Mouse (Mus musculus) gastrocnemius, postnatal 14 days (tissue): ENCODE measurements around the gene Lhx1. TPM values are rescaled to one million over a fixed set of nuclear protein-coding genes. Genes with fewer than 3 reads are reported as not detected.

Source experiments
- DNase-seq: peaks from one replicate; pipeline ENCODE4 v3.0.0; 2021; ENCODE audit warnings: mixed read lengths
- intact Hi-C: fragments of 180-260 bp; cut with DNase I; formaldehyde crosslinking; loops from one replicate; pipeline ENCODE4 v1.15.1; 2025; ENCODE audit warnings: low total_unique reads
- total RNA-seq, 2 experiments: library from RNA; stranded (reverse); gene quantifications; 2 replicates each; pipeline ENCODE4 v1.2.3; 2021

Gene Lhx1
- total RNA-seq, 2 experiments from 2014 or later: not detected

DNA sequence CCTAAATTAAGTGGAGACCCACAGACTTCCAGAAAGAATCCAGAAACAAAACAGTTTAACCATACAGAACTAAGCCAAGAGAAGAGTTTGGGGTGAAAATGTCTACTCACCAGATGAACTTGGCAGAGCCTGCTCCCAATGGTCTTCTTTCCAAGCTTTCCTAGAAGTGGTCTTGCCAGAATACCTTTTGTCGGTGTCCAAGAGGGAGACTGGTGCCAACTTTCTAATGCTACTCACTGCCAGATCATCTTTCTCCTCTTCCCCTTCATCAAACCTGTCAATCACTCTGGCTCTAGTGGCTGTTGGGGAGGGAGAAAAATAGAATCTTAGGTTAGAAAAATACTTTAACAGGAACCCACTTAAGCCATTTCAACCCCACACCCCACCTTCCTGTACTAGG is 13.3 kb downstream of the Lhx1 start:
- DNase-seq: no peak
- intact Hi-C loops: no loop called here

DNA sequence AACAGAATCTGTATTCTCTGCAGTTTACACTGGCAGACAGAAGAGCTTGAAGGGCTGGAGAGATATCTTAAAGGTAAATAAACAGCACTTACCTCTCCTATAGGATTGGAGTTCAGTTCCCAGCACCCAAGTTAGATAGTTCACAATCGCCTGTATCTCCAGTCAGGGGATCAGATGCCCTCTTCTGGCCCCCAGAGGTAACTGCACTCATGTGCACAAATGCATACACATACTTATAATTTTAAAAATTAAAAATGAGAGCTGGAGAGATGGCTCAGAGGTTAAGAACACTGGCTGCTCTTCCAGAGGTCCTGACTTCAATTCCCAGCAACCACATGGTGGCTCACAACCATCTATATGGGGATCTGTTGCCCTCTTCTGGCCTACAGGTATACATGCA is 21.0 kb downstream of the Lhx1 start:
- intact Hi-C loops: no loop called here
- DNase-seq: no peak

DNA sequence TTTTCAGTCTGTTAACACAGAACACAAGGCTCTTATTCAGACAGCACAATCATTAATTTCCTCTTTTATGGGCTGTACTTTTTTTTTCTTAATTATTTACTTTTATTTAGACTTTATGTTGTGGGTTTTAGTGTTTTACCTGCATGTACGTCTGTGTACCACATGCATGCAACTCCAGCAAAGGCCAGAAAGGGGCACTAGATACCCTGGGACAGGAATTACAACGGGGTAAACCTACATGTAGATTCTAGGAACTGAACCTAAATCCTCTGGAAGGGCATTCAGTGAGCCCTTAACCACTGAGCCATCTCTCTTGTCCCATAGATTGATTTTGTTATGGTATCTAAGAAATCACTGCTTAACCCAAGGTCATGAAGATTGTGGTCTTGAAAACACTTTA is 27.4 kb downstream of the Lhx1 start:
- no peak for DNase-seq
- intact Hi-C loops: no loop called here

DNA sequence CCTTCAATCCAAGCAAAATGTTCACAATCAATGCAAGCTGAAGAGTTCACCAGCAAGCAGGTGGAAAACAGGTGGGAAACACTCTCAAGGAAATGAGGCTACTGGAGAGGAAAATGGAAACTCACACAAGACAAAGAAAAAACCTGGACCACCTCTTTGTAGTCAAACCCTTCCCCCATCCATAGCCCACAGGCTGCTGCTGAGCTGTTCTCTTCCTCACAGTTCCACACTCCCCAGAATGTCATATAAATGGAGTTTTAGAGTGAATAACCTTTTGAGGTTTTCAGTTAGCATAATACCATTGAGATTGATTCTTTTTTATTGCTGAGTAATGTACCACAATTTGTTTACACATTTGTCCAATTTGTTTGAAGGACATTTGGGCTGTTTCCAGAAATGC is 28.4 kb downstream of the Lhx1 start:
- no peak for DNase-seq
- intact Hi-C loops: no loop called here

DNA sequence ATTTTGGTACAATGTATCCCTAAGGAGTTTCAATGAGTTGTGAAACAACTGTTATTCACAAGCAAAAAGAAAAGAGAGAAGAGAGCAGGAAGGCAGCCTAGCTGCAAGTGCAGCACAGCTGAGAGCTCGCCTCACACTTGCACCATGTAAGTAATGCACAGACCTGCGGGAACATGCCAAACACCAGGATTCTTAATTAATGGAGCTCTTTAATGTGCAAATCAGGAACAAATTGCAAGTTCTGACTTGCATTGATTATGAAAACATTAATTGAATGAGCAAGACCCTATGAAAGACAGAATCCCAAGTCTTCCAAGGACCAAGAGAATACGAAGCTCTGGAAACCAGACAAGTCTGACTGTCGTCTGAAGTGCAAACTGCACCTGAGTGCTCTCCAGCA is 29.6 kb downstream of the Lhx1 start:
- DNase-seq: no peak
- intact Hi-C loops: no loop called here

DNA sequence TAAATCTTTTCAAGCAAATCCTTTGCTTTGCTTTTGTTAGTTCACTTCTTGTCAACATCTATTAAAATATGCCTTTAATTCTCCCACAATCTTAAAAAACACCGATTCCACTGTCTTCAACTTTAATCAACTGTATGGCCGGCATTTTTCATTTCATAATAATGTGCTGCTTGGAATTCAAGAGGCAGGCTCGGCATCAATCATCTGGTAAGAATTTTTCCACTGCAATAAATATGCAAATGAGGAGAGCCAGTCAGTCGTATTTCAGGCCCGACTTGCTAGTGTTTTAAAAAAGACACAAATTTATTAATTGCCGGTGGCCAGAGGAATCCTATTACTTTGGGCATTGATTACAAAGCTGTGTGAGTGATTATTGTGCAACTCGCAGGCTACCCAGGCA is 43.7 kb downstream of the Lhx1 start:
- DNase-seq: no peak
- intact Hi-C loops: no loop called here

DNA sequence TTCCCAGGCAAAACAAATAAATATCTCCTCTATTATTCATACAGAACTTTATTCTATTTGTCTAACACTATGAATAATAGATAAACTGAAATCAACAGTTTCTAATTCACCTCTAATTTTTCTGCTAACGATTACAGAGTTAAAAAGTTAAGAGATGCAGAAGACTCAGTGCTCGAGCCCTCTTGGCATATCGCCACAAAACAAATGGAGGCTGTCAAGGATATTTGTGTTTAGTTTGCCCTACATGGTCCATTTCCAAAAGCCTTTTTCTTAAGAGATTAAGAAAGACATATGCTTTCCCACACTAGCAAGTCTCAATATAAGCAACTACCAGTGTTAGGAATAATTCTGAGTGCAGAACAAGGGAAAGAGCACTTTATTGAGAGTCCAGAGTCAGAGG is 44.9 kb downstream of the Lhx1 start:
- DNase-seq: no peak
- intact Hi-C loops: no loop called here

DNA sequence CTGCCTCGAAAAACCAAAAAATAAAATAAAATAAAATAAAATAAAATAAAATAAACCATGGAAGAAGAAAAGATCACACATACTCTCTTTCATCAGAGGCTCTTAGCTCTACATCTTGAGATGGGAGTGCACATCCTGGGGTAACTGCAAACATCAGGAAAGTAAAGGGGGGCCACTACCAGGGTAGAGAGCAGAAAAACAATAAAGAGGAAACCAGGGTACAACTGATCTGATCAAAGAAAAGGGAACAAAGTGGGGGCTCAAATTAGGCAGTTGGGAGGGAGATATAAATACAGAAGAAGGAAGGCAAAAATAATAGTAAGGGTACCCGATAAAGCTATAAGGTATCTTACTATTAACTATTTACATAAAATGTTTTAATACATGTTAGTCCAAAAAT is 48.7 kb downstream of the Lhx1 start:
- DNase-seq: no peak
- intact Hi-C loops: no loop called here

DNA sequence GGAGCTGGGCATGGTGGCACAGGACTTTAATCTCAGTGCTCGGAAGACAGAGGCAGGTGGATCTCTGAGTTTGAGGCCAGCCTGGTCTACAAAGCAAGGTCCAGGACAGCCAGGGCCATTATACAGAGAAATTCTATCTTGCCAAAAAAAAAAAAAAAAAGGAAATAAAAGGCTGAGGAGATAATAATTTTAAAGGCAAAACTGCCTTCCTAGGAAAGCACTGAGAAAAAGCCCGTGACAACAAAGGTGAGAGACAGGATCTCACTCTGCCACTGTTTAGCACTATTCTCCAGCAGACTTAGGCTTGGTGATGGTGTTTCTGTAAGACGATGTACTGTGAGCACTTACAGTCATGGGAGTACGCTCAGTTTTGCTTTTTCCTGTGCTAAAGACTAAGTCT is 49.3 kb downstream of the Lhx1 start:
- DNase-seq: no peak
- intact Hi-C loops: no loop called here

DNA sequence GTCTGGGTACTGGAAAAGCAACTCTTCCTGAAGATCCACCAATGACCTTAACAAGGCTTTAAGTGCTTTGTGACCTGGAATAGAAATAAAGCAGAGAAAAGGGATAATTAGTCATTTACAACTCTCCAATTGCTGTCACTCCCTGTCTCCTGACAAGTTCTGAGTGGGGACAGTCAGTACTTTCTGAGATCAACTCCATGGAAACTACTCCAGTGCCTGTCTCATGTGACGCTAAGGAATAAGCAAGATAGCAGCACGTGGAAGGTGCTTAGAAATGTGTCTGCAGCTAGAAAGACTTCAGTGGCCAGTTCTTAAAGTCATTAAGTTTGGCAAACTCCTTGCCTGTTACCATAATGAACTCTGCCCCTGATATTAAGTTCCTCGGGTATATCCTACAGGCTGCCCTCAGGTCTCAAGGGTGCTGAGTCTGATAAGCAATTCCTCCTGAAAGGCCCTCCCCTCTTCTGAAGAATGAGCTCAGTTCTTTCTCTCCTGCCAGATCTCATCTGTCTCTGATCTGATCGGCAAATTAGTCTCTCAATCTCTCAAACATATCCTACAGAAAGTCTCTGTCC is 52.2 kb downstream of the Lhx1 start:
- DNase-seq: no peak
- intact Hi-C loops: no loop called here

Other genes starting within 250 kb of the Lhx1 start
- gene Aatf, start 12.0 kb downstream of the Lhx1 start, total RNA-seq: 10 to 100 TPM; 10.5 to 10.9 TPM